Mouse (Mus musculus): ENCODE results near the gene Prkcd. TPM values are rescaled to one million over a fixed set of nuclear protein-coding genes. Genes with fewer than 3 reads are reported as not detected.

Gene Prkcd
- polyA plus RNA-seq (2016; fragmentation: Nextera tagmentation; extraction: Ambion mirVana) = 31.6 and 37.3 TPM in 2 replicates

DNA sequence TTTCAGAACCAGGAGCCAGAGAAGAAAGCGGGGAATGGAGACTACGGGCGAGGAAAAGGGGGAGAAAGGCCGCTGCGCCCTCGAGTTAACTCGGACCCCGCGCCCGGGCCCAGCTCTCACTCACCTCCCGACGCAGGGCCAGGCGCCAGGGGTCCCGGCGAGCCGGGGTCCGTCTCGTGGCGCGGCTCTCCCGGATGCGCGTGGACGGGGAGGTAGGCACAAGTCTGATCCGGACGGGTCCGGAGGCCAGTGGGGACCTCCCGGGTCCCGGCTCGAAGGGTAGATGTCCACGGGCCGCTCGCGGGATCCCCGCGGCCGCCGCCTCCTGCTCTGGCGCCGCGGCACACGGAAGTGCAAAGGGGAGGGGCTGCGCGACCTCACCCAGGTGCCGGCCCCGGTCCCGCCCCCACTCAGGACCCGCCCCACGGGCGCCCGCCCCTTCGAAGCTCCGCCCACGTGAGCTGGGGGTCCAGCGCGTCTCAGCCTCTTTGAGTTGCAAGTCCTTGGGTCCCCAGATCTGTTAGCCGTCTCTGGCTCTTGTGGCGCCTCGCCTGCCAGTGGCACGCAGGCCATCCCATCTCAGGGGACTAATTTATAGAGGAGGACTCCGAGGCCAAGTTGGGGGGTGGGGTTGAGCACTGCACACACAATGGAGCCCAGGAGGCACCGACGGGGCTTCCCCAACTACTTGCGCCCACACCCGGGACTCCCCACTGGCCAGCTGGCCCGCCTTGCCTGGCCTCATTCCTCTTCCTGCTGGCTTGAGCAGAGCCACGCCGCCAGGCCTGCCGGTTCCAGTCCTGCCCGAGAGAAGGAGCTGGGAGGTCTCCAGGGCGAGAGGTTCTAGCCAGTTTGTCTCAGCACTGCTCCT, at the start of gene Prkcd:
Gene Prkcd, minus strand, starts transcription at position 355 of the 871 bp plus-strand sequence.
- WGBS = under 1% methylated on average over 71 of the region's 71 CpGs
- H3K36me3 ChIP-seq (replicated peaks) = no peaks in the 10 kb centered on the region
- H3K9me3 ChIP-seq = no peaks in the 10 kb centered on the region
- H3K27me3 ChIP-seq (replicated peaks; ENCODE audit: low read depth, poor library complexity, severe bottlenecking) = peaks cover 39% of the 10 kb centered on the region
- H3K4me3 ChIP-seq = peak within 1 kb of the TSS; percentile 71
- peaks cover 52% of the 10 kb centered on the region for H3K4me1 ChIP-seq
- peak; percentile 91 for DNase-seq (ENCODE audit: low spot score)
- peak within 1 kb of the TSS; percentile 80 for H3K27ac ChIP-seq (replicated peaks)

DNA sequence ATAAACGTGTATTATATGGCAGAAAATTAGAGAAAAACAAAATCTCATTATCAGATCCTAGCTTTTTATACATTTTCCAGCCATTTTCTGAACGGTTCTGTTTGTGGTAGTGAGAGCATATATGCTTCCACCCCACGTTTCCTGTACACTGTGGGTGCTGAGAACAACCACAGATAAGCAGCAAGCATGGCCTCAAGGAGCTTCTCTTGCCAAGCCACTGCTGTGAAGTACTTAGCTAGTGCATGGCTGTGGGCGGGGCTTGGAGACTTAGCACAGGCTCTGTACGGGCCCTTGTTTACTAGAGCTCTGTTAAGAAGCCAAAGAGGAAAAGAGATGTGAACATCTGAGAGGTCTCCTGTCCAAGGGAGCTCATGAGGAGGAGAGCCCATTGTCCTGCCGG, 48.9 kb upstream of the Prkcd start:
- Histone ChIP-seq H3K36me3 (replicated peaks) (peaks cover 88% of the 10 kb centered on the region), H3K4me1 (no peaks in the 10 kb centered on the region), H3K9me3 (no peaks in the 10 kb centered on the region), H3K4me3 (no peak overlapping the region), H3K27ac (replicated peaks) (no peak overlapping the region), H3K27me3 (replicated peaks; ENCODE audit: low read depth, poor library complexity, severe bottlenecking) (no peaks in the 10 kb centered on the region)
- 76% methylated on average over 6 of the region's 6 CpGs for WGBS
- DNase-seq (ENCODE audit: low spot score) = no peak

DNA sequence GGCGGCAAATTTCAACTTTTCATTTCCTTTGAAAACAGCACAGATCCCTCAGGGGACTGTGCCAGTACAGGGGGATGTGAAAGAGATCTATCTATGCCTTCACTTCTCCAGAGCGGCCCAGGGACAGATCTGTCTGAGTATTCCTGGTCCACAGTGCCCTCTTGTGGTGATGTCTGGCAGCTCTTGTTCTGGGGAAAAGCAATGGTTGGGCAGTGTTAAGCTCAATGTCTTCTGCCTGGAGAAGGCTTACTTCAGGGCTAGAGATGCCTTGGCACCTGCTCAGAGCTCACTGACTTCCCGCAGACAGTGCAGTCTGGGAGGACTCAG, 45.9 kb upstream of the Prkcd start:
- peak; percentile 86 for DNase-seq (ENCODE audit: low spot score)
- no peaks in the 10 kb centered on the region for H3K9me3 ChIP-seq
- no peaks in the 10 kb centered on the region for H3K4me1 ChIP-seq
- H3K27ac ChIP-seq (replicated peaks) = no peak overlapping the region
- H3K36me3 ChIP-seq (replicated peaks) = peaks cover 88% of the 10 kb centered on the region
- H3K27me3 ChIP-seq (replicated peaks; ENCODE audit: low read depth, poor library complexity, severe bottlenecking) = no peaks in the 10 kb centered on the region
- H3K4me3 ChIP-seq = no peak overlapping the region
- 11% methylated on average over 3 of the region's 3 CpGs for WGBS

DNA sequence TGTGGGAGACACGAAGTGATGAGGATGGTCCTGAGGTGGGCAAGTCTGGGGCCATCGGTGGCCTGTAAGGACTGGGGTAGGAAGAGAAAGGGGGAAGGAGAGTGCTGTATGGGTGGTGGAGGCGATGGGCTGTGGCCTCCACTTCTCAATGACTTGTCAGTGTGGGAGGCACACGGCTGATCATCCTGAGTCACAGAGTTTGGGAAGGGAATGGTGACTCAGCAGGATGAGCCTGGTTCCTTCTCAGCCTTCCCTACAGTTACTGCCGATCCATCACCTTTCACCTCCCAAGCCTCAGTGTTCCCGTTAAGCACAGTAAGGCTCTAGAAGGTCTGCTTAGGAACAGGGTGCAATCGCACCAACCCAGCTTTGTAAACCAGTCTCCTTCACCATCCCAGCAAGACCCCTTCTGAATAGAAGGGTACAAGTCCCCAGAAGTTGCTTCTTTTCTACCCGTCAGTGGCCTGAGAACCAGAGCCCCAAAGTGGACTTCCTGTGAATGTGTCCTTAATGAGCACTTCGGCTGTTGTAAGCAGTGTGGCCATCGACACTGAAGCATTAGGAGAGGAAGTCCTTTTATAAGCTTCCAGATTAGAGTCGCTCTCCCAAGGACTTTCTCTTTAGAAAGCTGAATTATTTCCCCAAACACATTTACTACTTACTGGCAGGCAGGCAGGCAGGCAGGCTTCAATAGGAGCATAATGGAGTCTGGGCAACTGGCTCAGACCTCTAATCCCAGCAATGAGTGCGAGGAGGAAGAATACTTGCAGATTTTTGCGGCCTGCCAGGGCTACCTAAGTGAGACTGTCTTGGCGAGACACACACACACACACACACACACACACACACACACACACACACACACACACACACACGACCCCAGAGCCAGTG, 45.3 kb upstream of the Prkcd start:
- Histone ChIP-seq H3K36me3 (replicated peaks) (peaks cover 88% of the 10 kb centered on the region), H3K4me1 (no peaks in the 10 kb centered on the region), H3K9me3 (no peaks in the 10 kb centered on the region), H3K27me3 (replicated peaks; ENCODE audit: low read depth, poor library complexity, severe bottlenecking) (no peaks in the 10 kb centered on the region), H3K4me3 (no peak overlapping the region), H3K27ac (replicated peaks) (no peak overlapping the region)
- WGBS = 78% methylated on average over 15 of the region's 15 CpGs
- DNase-seq (ENCODE audit: low spot score) = no peak

DNA sequence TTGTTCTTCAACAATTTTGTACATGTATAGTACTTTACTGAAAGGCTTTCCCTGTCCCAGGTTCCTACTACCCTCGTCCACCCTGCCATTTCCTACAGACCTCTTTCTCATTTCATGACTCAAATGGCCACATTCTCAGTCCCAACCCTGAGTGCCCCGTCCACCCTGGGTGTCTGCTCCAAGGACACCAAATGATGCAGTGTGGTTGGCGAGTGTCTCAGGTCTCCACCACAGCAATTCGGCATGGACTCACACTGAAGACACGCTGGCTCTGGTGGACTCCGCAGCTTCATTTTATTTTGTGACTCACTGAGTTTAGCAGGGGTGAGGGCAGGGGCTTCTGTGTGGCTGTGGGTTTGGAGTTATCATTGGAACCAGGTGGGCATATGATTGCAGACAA, 44.2 kb upstream of the Prkcd start:
- no peak overlapping the region for H3K27ac ChIP-seq (replicated peaks)
- no peak for DNase-seq (ENCODE audit: low spot score)
- no peaks in the 10 kb centered on the region for H3K9me3 ChIP-seq
- H3K4me1 ChIP-seq = no peaks in the 10 kb centered on the region
- no peak overlapping the region for H3K4me3 ChIP-seq
- peaks cover 90% of the 10 kb centered on the region for H3K36me3 ChIP-seq (replicated peaks)
- H3K27me3 ChIP-seq (replicated peaks; ENCODE audit: low read depth, poor library complexity, severe bottlenecking) = no peaks in the 10 kb centered on the region
- WGBS = 90% methylated on average over 6 of the region's 6 CpGs

DNA sequence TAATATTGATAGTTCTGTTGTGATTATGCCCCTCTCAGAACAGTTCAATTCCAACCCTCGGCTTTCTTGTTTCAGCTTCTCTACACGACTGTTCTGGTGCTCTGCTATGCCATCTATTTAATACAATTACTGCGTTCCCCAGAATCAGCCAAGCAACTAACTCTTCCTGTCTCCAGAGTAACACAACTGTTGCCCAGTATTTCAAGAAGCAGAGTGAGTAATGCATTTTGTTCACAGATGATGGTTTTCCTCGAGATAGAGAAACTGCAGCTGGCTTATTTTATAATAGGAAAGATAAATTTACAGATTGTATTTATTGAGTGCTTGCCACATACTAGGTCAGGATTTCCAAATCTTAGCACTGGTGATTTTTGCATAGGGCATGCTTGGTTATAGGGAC, 40.6 kb upstream of the Prkcd start:
- Histone ChIP-seq H3K27ac (replicated peaks) (no peak overlapping the region), H3K4me3 (no peak overlapping the region), H3K9me3 (no peaks in the 10 kb centered on the region), H3K4me1 (no peaks in the 10 kb centered on the region), H3K27me3 (replicated peaks; ENCODE audit: low read depth, poor library complexity, severe bottlenecking) (no peaks in the 10 kb centered on the region), H3K36me3 (replicated peaks) (peaks cover 95% of the 10 kb centered on the region)
- no peak for DNase-seq (ENCODE audit: low spot score)
- 87% methylated on average over 4 of the region's 4 CpGs for WGBS

DNA sequence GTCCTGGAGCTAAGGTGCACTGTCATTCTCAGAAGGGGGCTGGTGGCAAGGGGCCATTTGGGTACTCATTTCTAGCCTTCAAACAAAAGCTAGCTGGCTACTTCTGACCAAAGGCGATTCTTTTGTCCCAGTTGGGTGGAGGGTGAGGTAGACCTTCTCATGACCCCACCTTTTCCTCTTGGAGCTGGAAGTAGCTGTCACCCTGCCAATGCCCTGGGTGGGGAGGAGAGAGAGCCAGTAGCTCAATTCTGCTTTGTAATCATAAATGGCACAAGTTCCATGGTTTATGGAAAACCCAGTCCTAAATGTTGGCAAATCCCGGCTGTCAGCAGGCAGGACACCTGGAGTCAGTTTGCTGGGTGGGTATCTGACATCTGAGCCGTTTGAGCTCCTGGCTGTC, 40.1 kb upstream of the Prkcd start:
- Histone ChIP-seq H3K9me3 (no peaks in the 10 kb centered on the region), H3K4me1 (no peaks in the 10 kb centered on the region), H3K27me3 (replicated peaks; ENCODE audit: low read depth, poor library complexity, severe bottlenecking) (no peaks in the 10 kb centered on the region), H3K27ac (replicated peaks) (no peak overlapping the region), H3K4me3 (no peak overlapping the region), H3K36me3 (replicated peaks) (peaks cover 96% of the 10 kb centered on the region)
- DNase-seq (ENCODE audit: low spot score) = no peak
- WGBS = 80% methylated on average over 3 of the region's 3 CpGs

DNA sequence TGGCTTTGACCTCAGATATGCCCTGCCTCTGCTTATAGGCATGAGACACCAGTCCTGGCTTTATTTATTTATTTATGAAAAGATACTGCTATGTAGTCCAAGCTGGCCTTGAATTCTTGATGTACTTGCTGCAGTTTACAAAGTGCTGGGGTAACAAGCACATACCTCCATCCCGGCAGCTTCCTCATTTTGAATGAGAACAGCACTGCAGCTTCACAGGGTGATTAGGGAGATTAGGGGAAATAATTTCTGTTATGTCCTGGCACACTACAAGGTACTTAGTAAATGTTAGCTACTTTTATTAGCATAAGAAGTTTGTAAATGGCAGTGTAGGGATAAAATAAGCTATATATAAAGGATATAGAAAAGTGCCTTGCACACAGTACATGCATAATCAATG, 29.5 kb upstream of the Prkcd start:
- no peak overlapping the region for H3K27ac ChIP-seq (replicated peaks)
- no peak for DNase-seq (ENCODE audit: low spot score)
- WGBS = 90% methylated on average over 1 of the region's 1 CpGs

DNA sequence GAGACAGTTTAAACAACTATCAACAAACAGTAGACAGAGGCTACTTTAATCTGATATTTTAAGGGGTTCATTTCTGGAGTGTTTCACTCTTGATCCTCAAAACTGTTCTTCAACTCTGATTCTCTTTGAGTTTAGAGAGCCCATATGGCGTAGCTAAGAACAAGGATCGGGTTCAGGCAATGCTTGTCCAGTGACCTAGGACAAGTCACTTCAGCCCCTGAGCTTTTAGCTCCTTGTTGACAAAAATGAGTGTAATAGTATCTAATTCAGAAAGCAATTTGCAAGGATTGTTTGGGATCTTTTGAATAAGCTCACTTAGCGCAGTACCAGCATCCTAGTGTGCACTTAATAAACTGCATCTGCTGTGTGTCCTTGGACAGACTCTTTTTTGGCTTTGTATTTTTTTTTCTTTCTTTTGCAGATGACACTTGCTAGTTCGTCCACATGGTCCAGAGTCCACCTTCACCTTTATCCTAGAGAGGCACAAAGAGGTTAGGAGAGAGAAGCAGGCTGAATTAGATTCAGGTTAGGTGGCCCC, 28.8 kb upstream of the Prkcd start:
- Histone ChIP-seq H3K36me3 (replicated peaks) (peaks cover 16% of the 10 kb centered on the region), H3K4me1 (peaks cover 7% of the 10 kb centered on the region), H3K27me3 (replicated peaks; ENCODE audit: low read depth, poor library complexity, severe bottlenecking) (no peaks in the 10 kb centered on the region), H3K9me3 (no peaks in the 10 kb centered on the region), H3K4me3 (peak overlapping the region; percentile 99), H3K27ac (replicated peaks) (peak overlapping the region; percentile 98)
- DNase-seq (ENCODE audit: low spot score) = no peak
- 44% methylated on average over 4 of the region's 4 CpGs for WGBS

More for the DNA sequence above, 29.5 kb upstream of the Prkcd start:
- Histone ChIP-seq H3K27me3 (replicated peaks; ENCODE audit: low read depth, poor library complexity, severe bottlenecking) (no peaks in the 10 kb centered on the region), H3K9me3 (no peaks in the 10 kb centered on the region), H3K4me3 (no peak overlapping the region), H3K4me1 (peaks cover 7% of the 10 kb centered on the region), H3K36me3 (replicated peaks) (peaks cover 23% of the 10 kb centered on the region)

DNA sequence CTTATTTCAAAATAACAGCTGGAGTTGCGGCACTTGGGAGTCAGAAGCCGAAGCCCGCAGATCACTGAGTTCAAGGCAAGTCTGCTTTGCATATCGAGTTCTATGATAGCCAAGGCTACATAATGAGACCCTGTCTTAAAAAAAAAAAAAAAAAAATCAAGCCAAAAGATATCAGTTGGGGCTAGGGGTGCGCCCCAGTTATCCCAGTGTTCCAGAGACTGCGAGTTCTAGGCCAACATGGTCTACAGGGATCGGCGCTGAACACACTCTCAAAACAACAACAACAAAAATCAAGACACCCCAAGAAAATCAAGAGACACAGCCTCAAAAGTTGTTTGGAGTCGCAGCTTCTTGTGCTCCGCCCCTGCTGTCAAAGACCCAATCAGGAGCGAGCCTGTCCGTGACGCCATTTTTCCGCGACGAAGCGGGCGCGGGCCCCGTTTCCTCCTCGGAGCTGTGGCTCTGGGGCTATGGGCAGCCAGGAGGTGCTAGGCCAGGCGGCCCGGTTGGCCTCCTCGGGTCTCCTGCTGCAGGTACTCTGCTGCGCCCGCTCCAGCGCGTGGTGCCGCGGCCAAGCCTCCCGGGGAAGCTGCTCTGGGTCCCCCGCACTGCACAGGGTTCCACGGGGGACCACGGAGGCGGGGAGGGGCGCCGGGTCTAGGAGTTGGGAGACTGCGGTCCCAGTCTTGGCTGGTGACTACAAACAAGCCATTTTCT, 28.1 kb upstream of the Prkcd start, which contains the start of gene Rft1:
Gene Rft1, plus strand, starts transcription at position 418 of the 717 bp plus-strand sequence.
- peak within 1 kb of the TSS; percentile 98 for H3K27ac ChIP-seq (replicated peaks)
- WGBS = 2% methylated on average over 38 of the region's 38 CpGs
- peak within 1 kb of the TSS; percentile 99 for H3K4me3 ChIP-seq
- DNase-seq (ENCODE audit: low spot score) = peak; percentile 99
- H3K36me3 ChIP-seq (replicated peaks) = peaks cover 9% of the 10 kb centered on the region
- H3K9me3 ChIP-seq = no peaks in the 10 kb centered on the region
- H3K27me3 ChIP-seq (replicated peaks; ENCODE audit: low read depth, poor library complexity, severe bottlenecking) = no peaks in the 10 kb centered on the region
- peaks cover 7% of the 10 kb centered on the region for H3K4me1 ChIP-seq

DNA sequence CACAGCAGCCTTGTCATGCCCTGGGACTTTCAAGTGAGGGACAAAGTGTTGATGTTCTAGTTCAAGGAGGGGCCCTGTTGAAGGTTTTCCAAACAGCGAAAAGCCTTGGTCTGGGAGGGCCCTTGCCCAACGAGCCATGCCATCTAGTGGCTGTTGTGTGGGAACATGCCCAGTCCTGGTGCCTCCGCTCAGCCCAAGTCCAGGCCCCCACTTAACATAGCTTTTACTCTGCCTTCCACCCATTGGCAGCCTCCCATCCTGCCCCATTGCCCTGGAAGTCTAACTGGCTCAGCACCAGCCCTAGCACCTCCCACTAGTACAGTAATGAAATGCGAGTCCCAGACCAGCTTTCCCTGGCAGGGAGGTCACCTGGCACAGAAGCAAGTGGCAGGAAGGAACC, 25.0 kb upstream of the Prkcd start:
- 28% methylated on average over 4 of the region's 4 CpGs for WGBS
- Histone ChIP-seq H3K27me3 (replicated peaks; ENCODE audit: low read depth, poor library complexity, severe bottlenecking) (no peaks in the 10 kb centered on the region), H3K27ac (replicated peaks) (no peak overlapping the region; the same call in 1 of the 2 replicates), H3K4me1 (peaks cover 7% of the 10 kb centered on the region), H3K4me3 (no peak overlapping the region), H3K9me3 (no peaks in the 10 kb centered on the region), H3K36me3 (replicated peaks) (no peaks in the 10 kb centered on the region)
- DNase-seq (ENCODE audit: low spot score) = peak; percentile 21

DNA sequence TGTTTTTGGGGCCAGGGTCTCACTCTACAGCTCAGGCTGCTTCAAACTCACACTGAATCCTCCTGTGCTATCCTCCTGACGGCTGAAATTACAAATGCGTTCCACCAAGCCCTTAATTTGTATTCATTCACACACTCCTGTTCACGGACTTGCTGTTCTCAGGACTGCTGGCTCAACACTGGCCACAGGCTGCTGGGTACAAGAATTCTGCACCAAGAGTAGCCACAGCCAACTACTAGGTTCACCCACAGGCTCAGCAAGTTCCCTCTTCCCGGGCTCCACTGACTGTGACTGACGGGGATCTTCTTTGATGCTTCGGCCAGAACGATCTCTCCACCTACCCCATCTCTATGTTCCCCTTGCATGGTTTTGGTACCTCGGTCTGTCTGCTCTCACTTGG, 23.7 kb upstream of the Prkcd start:
- 81% methylated on average over 8 of the region's 8 CpGs for WGBS
- DNase-seq (ENCODE audit: low spot score) = no peak

More for the DNA sequence above, 23.7 kb upstream of the Prkcd start:
- Histone ChIP-seq H3K9me3 (no peaks in the 10 kb centered on the region), H3K36me3 (replicated peaks) (no peaks in the 10 kb centered on the region), H3K4me3 (no peak overlapping the region), H3K27ac (replicated peaks) (no peak overlapping the region), H3K4me1 (peaks cover 5% of the 10 kb centered on the region), H3K27me3 (replicated peaks; ENCODE audit: low read depth, poor library complexity, severe bottlenecking) (no peaks in the 10 kb centered on the region)
